In genomic region chr8:70687576-70687975, GRCm38 (mm10) we compare ENCODE assay signal across 11 mouse cellular contexts. TPM values are rescaled to one million over a fixed set of nuclear protein-coding genes. Genes with fewer than 3 reads are reported as not detected.
DNase-seq lines count a peak whose midpoint lies in the region; ATAC-seq lines count a peak whose summit lies in the region.
"Had no signal": no experiment of that assay in that cellular context is flagged by ENCODE, and none has a peak within 500 bp of the region (broad histone marks: within the 10 kb centered on the region; RNA-seq: fewer than 3 reads in every experiment).

No protein-coding gene starts in this region.

- peaks cover 17% of the 10 kb centered on the region for H3K4me1 ChIP-seq in heart, embryonic 12.5 days (replicated peaks)
- H3K4me1 ChIP-seq in heart, embryonic 15.5 days (replicated peaks), result peaks cover 32% of the 10 kb centered on the region
- H3K4me1 ChIP-seq in lung, embryonic 16.5 days (replicated peaks; ENCODE audit: control insufficient read depth, insufficient read depth, low read length), result peaks cover 23% of the 10 kb centered on the region

- peak; percentile 97 for DNase-seq in heart, adult 11 months
- peak; percentile 95 for DNase-seq in adipocyte (ENCODE audit: low spot score)
- no peak for DNase-seq in embryo, embryonic 10.5 days (ENCODE audit: low spot score)

- H3K4me3 ChIP-seq in heart, embryonic 12.5 days, result no peak overlapping the region
- H3K4me3 ChIP-seq in heart, embryonic 15.5 days, result no peak overlapping the region
- H3K4me3 ChIP-seq in lung, embryonic 16.5 days (ENCODE audit: low read length), result no peak overlapping the region
- H3K4me3 ChIP-seq: erythroblast, embryonic 14.5 days had no signal

- WGBS in heart, embryonic 12.5 days, result 75% methylated on average over 8 of the region's 8 CpGs
- WGBS in heart, embryonic 15.5 days, result 55% methylated on average over 8 of the region's 8 CpGs
- 57% methylated on average over 8 of the region's 8 CpGs for WGBS in lung, embryonic 16.5 days

- no peak overlapping the region for H3K27ac ChIP-seq in heart, embryonic 12.5 days (ENCODE audit: poor library complexity, severe bottlenecking)
- H3K27ac ChIP-seq in heart, embryonic 15.5 days, result peak overlapping the region; percentile 41; the same call in 1 of the 2 replicates
- H3K27ac ChIP-seq in lung, embryonic 16.5 days (ENCODE audit: low read length), result peak overlapping the region; percentile 55

- H3K9me3 ChIP-seq in heart, embryonic 12.5 days (replicated peaks), result no peaks in the 10 kb centered on the region
- no peaks in the 10 kb centered on the region for H3K9me3 ChIP-seq in heart, embryonic 15.5 days (replicated peaks)
- H3K9me3 ChIP-seq in lung, embryonic 16.5 days (ENCODE audit: control insufficient read depth, low read length), result no peaks in the 10 kb centered on the region

- no peak overlapping the region for H3K9ac ChIP-seq in heart, embryonic 12.5 days
- no peak overlapping the region for H3K9ac ChIP-seq in heart, embryonic 15.5 days
- H3K9ac ChIP-seq in lung, embryonic 16.5 days (ENCODE audit: low read length), result no peak overlapping the region; the same call in 1 of the 2 replicates

- H3K27me3 ChIP-seq in heart, embryonic 12.5 days (replicated peaks), result no peaks in the 10 kb centered on the region
- no peaks in the 10 kb centered on the region for H3K27me3 ChIP-seq in heart, embryonic 15.5 days
- H3K27me3 ChIP-seq in lung, embryonic 16.5 days (ENCODE audit: control insufficient read depth, insufficient read depth, low read depth, low read length), result no peaks in the 10 kb centered on the region
- H3K27me3 ChIP-seq: CH12.LX had no signal

- ATAC-seq in heart, embryonic 12.5 days (ENCODE audit: insufficient number of reproducible peaks, low FRiP score), result no peak
- no peak for ATAC-seq in heart, embryonic 15.5 days (replicated peaks; ENCODE audit: insufficient number of reproducible peaks, insufficient read depth, low FRiP score, low read depth)
- ATAC-seq in lung, embryonic 16.5 days (ENCODE audit: low read depth), result peak; percentile 68
- no peak for ATAC-seq in megakaryocyte, adult 5-6 weeks (ENCODE audit: poor library complexity, severe bottlenecking)
- no peak for ATAC-seq in erythroblast, adult 5-6 weeks (replicated peaks; ENCODE audit: low FRiP score, poor library complexity, severe bottlenecking)

- H3K4me2 ChIP-seq in heart, embryonic 12.5 days, result no peak overlapping the region
- H3K4me2 ChIP-seq in heart, embryonic 15.5 days, result no peak overlapping the region
- no peak overlapping the region for H3K4me2 ChIP-seq in lung, embryonic 16.5 days (ENCODE audit: low read depth, low read length)

- H3K36me3 ChIP-seq in heart, embryonic 12.5 days, result no peaks in the 10 kb centered on the region
- H3K36me3 ChIP-seq in heart, embryonic 15.5 days, result no peaks in the 10 kb centered on the region
- H3K36me3 ChIP-seq in lung, embryonic 16.5 days (ENCODE audit: control insufficient read depth, insufficient read depth, low read length), result no peaks in the 10 kb centered on the region

RNA-seq across cellular contexts. Expression of gene Jund, which starts 11.2 kb away (rescaled TPM):
- 183 and 206 TPM in 2 replicates for polyA plus RNA-seq in heart, embryonic 12.5 days (2016; fragmentation: Nextera tagmentation; extraction: Ambion mirVana)
- polyA plus RNA-seq in heart, embryonic 15.5 days (2015; fragmentation: Nextera tagmentation; extraction: Ambion mirVana), result 79.8 and 89.0 TPM in 2 replicates
- 26.2 and 28.8 TPM in 2 replicates for polyA plus RNA-seq in lung, embryonic 16.5 days (2015; fragmentation: Nextera tagmentation; extraction: Ambion mirVana)
- 26.7 and 44.1 TPM in 2 replicates for total RNA-seq in megakaryocyte, adult 5-6 weeks (2015)
- total RNA-seq in megakaryocyte, adult 5-6 weeks (2017), result 24.0 and 28.9 TPM in 2 replicates
- total RNA-seq in erythroblast, adult 5-6 weeks (2015; ENCODE audit: low replicate concordance), result 29.2 and 53.9 TPM in 2 replicates
- 52.2 and 61.9 TPM in 2 replicates for total RNA-seq in erythroblast, adult 5-6 weeks (2017; ENCODE audit: low replicate concordance)

RNA-seq across cellular contexts. Expression of gene Lsm4, which starts 14.5 kb away (rescaled TPM):
- 289 and 301 TPM in 2 replicates for polyA plus RNA-seq in heart, embryonic 12.5 days (2016; fragmentation: Nextera tagmentation; extraction: Ambion mirVana)
- polyA plus RNA-seq in heart, embryonic 15.5 days (2015; fragmentation: Nextera tagmentation; extraction: Ambion mirVana), result 256 and 281 TPM in 2 replicates
- polyA plus RNA-seq in lung, embryonic 16.5 days (2015; fragmentation: Nextera tagmentation; extraction: Ambion mirVana), result 197 and 214 TPM in 2 replicates
- total RNA-seq in megakaryocyte, adult 5-6 weeks (2015), result 82.1 and 84.4 TPM in 2 replicates
- 106 and 151 TPM in 2 replicates for total RNA-seq in megakaryocyte, adult 5-6 weeks (2017)
- total RNA-seq in erythroblast, adult 5-6 weeks (2015; ENCODE audit: low replicate concordance), result 41.1 and 51.6 TPM in 2 replicates
- total RNA-seq in erythroblast, adult 5-6 weeks (2017; ENCODE audit: low replicate concordance), result 20.9 and 26.2 TPM in 2 replicates

RNA-seq across cellular contexts. Expression of gene Iqcn, which starts 15.7 kb away (rescaled TPM):
- polyA plus RNA-seq in heart, embryonic 12.5 days (2016; fragmentation: Nextera tagmentation; extraction: Ambion mirVana), result 0.04 and 0.06 TPM in 2 replicates
- 0.04 TPM in 2 replicates for polyA plus RNA-seq in heart, embryonic 15.5 days (2015; fragmentation: Nextera tagmentation; extraction: Ambion mirVana)
- polyA plus RNA-seq in lung, embryonic 16.5 days (2015; fragmentation: Nextera tagmentation; extraction: Ambion mirVana), result not detected in 2 replicates
- total RNA-seq in megakaryocyte, adult 5-6 weeks (2015), result 0.11 and 0.27 TPM in 2 replicates
- total RNA-seq in megakaryocyte, adult 5-6 weeks (2017), result 0.04 TPM in 1 of 2 replicates, not detected in the other
- not detected in 2 replicates for total RNA-seq in erythroblast, adult 5-6 weeks (2015; ENCODE audit: low replicate concordance)
- not detected in 2 replicates for total RNA-seq in erythroblast, adult 5-6 weeks (2017; ENCODE audit: low replicate concordance)
- total RNA-seq: CH12.LX had no signal
- polyA plus RNA-seq: erythroblast, embryonic 14.5 days had no signal

RNA-seq across cellular contexts. Expression of gene Pgpep1, which starts 27.4 kb away (rescaled TPM):
- 32.1 and 35.6 TPM in 2 replicates for polyA plus RNA-seq in heart, embryonic 12.5 days (2016; fragmentation: Nextera tagmentation; extraction: Ambion mirVana)
- polyA plus RNA-seq in heart, embryonic 15.5 days (2015; fragmentation: Nextera tagmentation; extraction: Ambion mirVana), result 32.2 and 36.3 TPM in 2 replicates
- polyA plus RNA-seq in lung, embryonic 16.5 days (2015; fragmentation: Nextera tagmentation; extraction: Ambion mirVana), result 43.6 and 46.7 TPM in 2 replicates
- total RNA-seq in megakaryocyte, adult 5-6 weeks (2015), result 5.7 and 6.8 TPM in 2 replicates
- total RNA-seq in megakaryocyte, adult 5-6 weeks (2017), result 1.5 and 4.0 TPM in 2 replicates
- total RNA-seq in erythroblast, adult 5-6 weeks (2015; ENCODE audit: low replicate concordance), result 1.2 and 5.9 TPM in 2 replicates
- total RNA-seq in erythroblast, adult 5-6 weeks (2017; ENCODE audit: low replicate concordance), result 0.28 and 1.4 TPM in 2 replicates

RNA-seq across cellular contexts. Expression of gene Gm3336, which starts 30.8 kb away (rescaled TPM):
- polyA plus RNA-seq in heart, embryonic 12.5 days (2016; fragmentation: Nextera tagmentation; extraction: Ambion mirVana), result not detected in 2 replicates
- polyA plus RNA-seq in heart, embryonic 15.5 days (2015; fragmentation: Nextera tagmentation; extraction: Ambion mirVana), result not detected in 2 replicates
- 0.26 TPM in 1 of 2 replicates, not detected in the other for polyA plus RNA-seq in lung, embryonic 16.5 days (2015; fragmentation: Nextera tagmentation; extraction: Ambion mirVana)
- total RNA-seq in megakaryocyte, adult 5-6 weeks (2015), result not detected in 2 replicates
- total RNA-seq in megakaryocyte, adult 5-6 weeks (2017), result not detected in 2 replicates
- total RNA-seq in erythroblast, adult 5-6 weeks (2015; ENCODE audit: low replicate concordance), result not detected in 2 replicates
- total RNA-seq in erythroblast, adult 5-6 weeks (2017; ENCODE audit: low replicate concordance), result not detected in 2 replicates
- total RNA-seq: layer of hippocampus, postnatal 25 days had no signal
- polyA plus RNA-seq: erythroblast, embryonic 14.5 days had no signal
